Mouse (Mus musculus) spleen, adult 2 months (tissue): ENCODE data around the gene Grm4. TPM values are rescaled to one million over a fixed set of nuclear protein-coding genes. Genes with fewer than 3 reads are reported as not detected.

Experiments
- DNase-seq, 2 experiments: peaks; one replicate each; pipeline versions ENCODE4 v3.0.0 to v3.0.0-alpha.2; 2012 to 2021; ENCODE audit warnings: low spot score in 2 of 2, low read depth in 1 of 2
- H3K27ac ChIP-seq: fragments of 200-500 bp; 2 replicates; pipeline ENCODE4 v1.5.1; 2012; ENCODE audit warnings: low read length, inconsistent platforms; ENCODE audit not compliant: insufficient read depth
- H3K27me3 ChIP-seq: fragments of 200-500 bp; 2 replicates; pipeline ENCODE4 v1.6.1; 2012; ENCODE audit warnings: mild to moderate bottlenecking, moderate library complexity, low read length, inconsistent platforms; ENCODE audit not compliant: control insufficient read depth, insufficient read depth
- H3K36me3 ChIP-seq: fragments of 200-500 bp; 2 replicates; pipeline ENCODE4 v1.6.1; 2012; ENCODE audit warnings: mild to moderate bottlenecking, low read length, inconsistent platforms; ENCODE audit not compliant: control insufficient read depth, insufficient read depth
- H3K4me1 ChIP-seq: fragments of 200-500 bp; 2 replicates; pipeline ENCODE4 v1.6.1; 2011; ENCODE audit warnings: inconsistent platforms; ENCODE audit not compliant: control insufficient read depth, insufficient read depth, insufficient read length
- H3K4me3 ChIP-seq: fragments of 200-500 bp; 2 replicates; pipeline ENCODE4 v1.5.1; 2011; ENCODE audit warnings: mild to moderate bottlenecking, inconsistent platforms; ENCODE audit not compliant: insufficient read depth, insufficient read length; ENCODE audit errors: extremely low read depth
- CTCF ChIP-seq: fragments of 200-500 bp; IDR thresholded peaks from 2 replicates; pipeline ENCODE4 v1.5.1; 2011; ENCODE audit warnings: mild to moderate bottlenecking, inconsistent platforms; ENCODE audit not compliant: insufficient read depth, insufficient read length, insufficient replicate concordance; ENCODE audit errors: extremely low read depth
- POLR2A ChIP-seq: fragments of 200-500 bp; IDR thresholded peaks from 2 replicates; pipeline ENCODE4 v1.6.1; 2011; ENCODE audit warnings: low read depth, low read length, inconsistent platforms
- WGBS: fragments of 180-500 bp; shearing (Covaris S2); methylation state at CpG from one replicate; pipeline ENCODE4 v1.1.7; 2018; 5-methylcytosine and 5-hydroxymethylcytosine counted together
- polyA plus RNA-seq: library from polyadenylated mRNA; depleted of rRNA; stranded (reverse); fragments of >200 nt; gene quantifications from 2 replicates; pipeline ENCODE4 v1.2.3, GENCODE M21; 2012

Gene Grm4
- polyA plus RNA-seq, 1 experiment, result 0.11 TPM

GRCm38 (mm10) chr17:27561809-27562526, 40.8 kb upstream of the Grm4 start:
- no peak for DNase-seq
- TF ChIP-seq CTCF (no peak), POLR2A (no peak)
- WGBS, result 58% methylated on average over 11 of the region's 11 CpGs
- peaks cover 14% of the 10 kb centered on the region for H3K36me3 ChIP-seq
- no peaks in the 10 kb centered on the region for H3K27me3 ChIP-seq
- H3K27ac ChIP-seq, result no peak overlapping the region
- H3K4me3 ChIP-seq, result no peak overlapping the region
- peaks cover 23% of the 10 kb centered on the region; the same call in 1 of the 2 replicates for H3K4me1 ChIP-seq

- H3K27me3 ChIP-seq, result no peaks in the 10 kb centered on the region
- H3K36me3 ChIP-seq, result peaks cover 14% of the 10 kb centered on the region
- 85% methylated on average over 13 of the region's 13 CpGs for WGBS
- no peak for TF ChIP-seq POLR2A
- no peak for TF ChIP-seq CTCF
- no peak for DNase-seq
- H3K4me3 ChIP-seq, result no peak overlapping the region
- H3K4me1 ChIP-seq, result peaks cover 27% of the 10 kb centered on the region
- no peak overlapping the region for H3K27ac ChIP-seq
Observed at GRCm38 (mm10) chr17:27560926-27561480, 39.8 kb upstream of the Grm4 start.

- Histone ChIP-seq H3K27me3 (no peaks in the 10 kb centered on the region), H3K36me3 (peaks cover 14% of the 10 kb centered on the region), H3K27ac (no peak overlapping the region), H3K4me3 (no peak overlapping the region), H3K4me1 (peaks cover 34% of the 10 kb centered on the region)
- DNase-seq, result no peak
- TF ChIP-seq POLR2A, result no peak
- no peak for TF ChIP-seq CTCF
- WGBS, result 61% methylated on average over 12 of the region's 12 CpGs
Observed at GRCm38 (mm10) chr17:27559596-27559995, 38.4 kb upstream of the Grm4 start.

GRCm38 (mm10) chr17:27558845-27559244, 37.6 kb upstream of the Grm4 start:
- Histone ChIP-seq H3K4me3 (no peak overlapping the region), H3K4me1 (peaks cover 32% of the 10 kb centered on the region), H3K27me3 (no peaks in the 10 kb centered on the region), H3K36me3 (peaks cover 14% of the 10 kb centered on the region), H3K27ac (no peak overlapping the region)
- no peak for DNase-seq
- TF ChIP-seq CTCF (no peak), POLR2A (no peak)
- 25% methylated on average over 5 of the region's 5 CpGs for WGBS

- H3K27ac ChIP-seq, result peak overlapping the region; percentile 97
- no peak for TF ChIP-seq POLR2A
- peaks cover 14% of the 10 kb centered on the region for H3K36me3 ChIP-seq
- H3K4me1 ChIP-seq, result peaks cover 32% of the 10 kb centered on the region
- no peaks in the 10 kb centered on the region for H3K27me3 ChIP-seq
- H3K4me3 ChIP-seq, result peak overlapping the region; percentile 73
- DNase-seq, result no peak
- WGBS, result 9% methylated on average over 14 of the region's 14 CpGs
Observed at GRCm38 (mm10) chr17:27557927-27558661, 36.9 kb upstream of the Grm4 start.

GRCm38 (mm10) chr17:27557181-27557926, 36.2 kb upstream of the Grm4 start:
- TF ChIP-seq CTCF, result no peak
- no peak for TF ChIP-seq POLR2A
- under 1% methylated on average over 69 of the region's 75 CpGs for WGBS
- Histone ChIP-seq H3K27ac (peak overlapping the region; percentile 97), H3K4me1 (peaks cover 32% of the 10 kb centered on the region), H3K4me3 (peak overlapping the region; percentile 73), H3K27me3 (no peaks in the 10 kb centered on the region), H3K36me3 (peaks cover 14% of the 10 kb centered on the region)
- DNase-seq, result peak; percentile 35 to 71
